Comparison of ENCODE assay signal across 8 mouse cellular contexts in the genomic region with DNA sequence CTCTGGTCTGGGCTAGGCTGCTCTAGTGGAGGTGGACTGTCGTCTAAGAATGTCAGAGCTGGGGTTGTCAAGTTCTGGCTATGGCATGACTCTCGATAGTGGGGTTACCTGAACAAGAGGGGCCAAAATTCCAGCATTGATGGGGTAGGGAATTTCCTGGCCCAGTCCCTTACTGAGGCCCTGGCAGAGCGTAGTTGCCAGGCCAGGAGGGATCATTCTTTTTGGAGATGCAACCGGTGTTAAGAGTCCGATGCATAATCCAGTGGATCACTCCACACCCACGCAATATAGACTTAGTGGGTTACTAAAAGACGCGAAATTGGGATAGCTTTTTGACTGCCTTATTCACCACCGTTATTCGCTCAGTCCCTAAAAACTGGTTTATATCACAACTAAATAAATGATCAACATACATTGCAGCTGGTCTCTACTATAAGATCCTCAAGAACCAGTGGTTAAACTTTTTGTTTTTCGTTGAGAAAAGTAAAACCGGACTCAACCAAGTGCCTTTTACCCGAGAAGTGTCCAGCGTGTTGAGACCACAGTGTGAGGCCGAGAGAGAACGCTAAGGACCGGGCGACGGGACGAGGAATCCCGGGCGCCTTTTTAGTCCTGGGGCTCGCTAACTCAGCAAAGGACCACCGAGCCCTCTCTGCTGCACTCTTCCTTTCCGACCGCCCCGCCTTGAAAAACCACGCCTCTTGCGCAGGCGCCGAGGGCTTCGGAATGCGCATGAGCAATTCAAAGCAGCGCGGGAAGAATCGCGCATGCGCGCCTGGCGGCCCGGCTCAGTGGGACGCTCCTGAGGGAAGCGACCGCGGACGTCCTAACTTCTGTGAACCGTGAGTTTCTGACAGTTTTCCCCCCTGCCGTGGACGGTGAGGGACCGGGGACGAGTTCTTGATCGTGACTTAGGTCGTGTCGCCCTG. TPM values are rescaled to one million over a fixed set of nuclear protein-coding genes. Genes with fewer than 3 reads are reported as not detected.
A peak's percentile ranks its signal among the peaks of the same experiment; 100 is the strongest.
DNase-seq lines count a peak whose midpoint lies in the region; ATAC-seq and TF ChIP-seq lines count a peak whose summit lies in the region.

Gene Cdc7, plus strand, starts transcription at position 739 of the 929 bp plus-strand sequence.

- peak within 1 kb of the TSS; percentile 86 for H3K4me3 ChIP-seq in forebrain, embryonic 11.5 days (ENCODE audit: low read depth, low read length)
- H3K4me3 ChIP-seq in heart, postnatal 0 days (ENCODE audit: low read depth, low read length), result peak within 1 kb of the TSS; percentile 67
- H3K4me3 ChIP-seq in liver, embryonic 16.5 days (ENCODE audit: low read depth, low read length), result peak within 1 kb of the TSS; percentile 93
- H3K4me3 ChIP-seq in neural tube, embryonic 13.5 days, result peak within 1 kb of the TSS; percentile 82
- H3K4me3 ChIP-seq in testis, adult 2 months (ENCODE audit: control insufficient read depth, low read depth, low read length), result peak within 1 kb of the TSS; percentile 98

- H3K9ac ChIP-seq in forebrain, embryonic 11.5 days (ENCODE audit: low read length), result peak within 1 kb of the TSS; percentile 92
- peak within 1 kb of the TSS; percentile 48 for H3K9ac ChIP-seq in heart, postnatal 0 days (replicated peaks; ENCODE audit: low read depth, low read length)
- H3K9ac ChIP-seq in liver, embryonic 16.5 days (ENCODE audit: low read depth, low read length), result peak within 1 kb of the TSS; percentile 91
- peak within 1 kb of the TSS; percentile 83 for H3K9ac ChIP-seq in neural tube, embryonic 13.5 days

- peak within 1 kb of the TSS; percentile 58 for H3K4me2 ChIP-seq in forebrain, embryonic 11.5 days (ENCODE audit: low read depth, low read length, severe bottlenecking)
- peak within 1 kb of the TSS; percentile 99 for H3K4me2 ChIP-seq in heart, postnatal 0 days (ENCODE audit: low read depth, low read length)
- H3K4me2 ChIP-seq in liver, embryonic 16.5 days (ENCODE audit: low read depth, low read length), result peak within 1 kb of the TSS; percentile 84
- peak within 1 kb of the TSS; percentile 78 for H3K4me2 ChIP-seq in neural tube, embryonic 13.5 days

- no peaks in the 10 kb centered on the region for H3K36me3 ChIP-seq in forebrain, embryonic 11.5 days (ENCODE audit: control insufficient read depth, insufficient read depth, low read length)
- no peaks in the 10 kb centered on the region; the same call in 1 of the 2 replicates for H3K36me3 ChIP-seq in heart, postnatal 0 days (replicated peaks; ENCODE audit: control insufficient read depth, insufficient read depth, low read length)
- H3K36me3 ChIP-seq in liver, embryonic 16.5 days (ENCODE audit: control insufficient read depth, insufficient read depth), result peaks cover 2% of the 10 kb centered on the region
- 0 out of 2 replicates have a peak, but pooled peaks cover 3% of the 10 kb centered on the region for H3K36me3 ChIP-seq in neural tube, embryonic 13.5 days
- H3K36me3 ChIP-seq in testis, adult 2 months (ENCODE audit: control insufficient read depth, insufficient read depth, low read length), result no peaks in the 10 kb centered on the region

- no peak for TF ChIP-seq CTCF in heart, postnatal 0 days (IDR thresholded peaks at IDR 0.05; ENCODE audit: low read depth)
- TF ChIP-seq CTCF in testis, adult 2 months (IDR thresholded peaks at IDR 0.05; ENCODE audit: control insufficient read depth, insufficient read depth, insufficient replicate concordance, low read depth, low read length), result no peak

- peak; percentile 87 to 94 for DNase-seq in CD8-positive naive resting alpha-beta T cell, adult 2 months (ENCODE audit: low read depth in 2 of 2, low spot score in 2 of 2)
- DNase-seq in c-Kit-positive CD71-negative TER-119-negative erythroid progenitor cells, embryonic 14.5 days (ENCODE audit: low read depth), result peak; percentile 89
- peak; percentile 97 for DNase-seq in forebrain, embryonic 11.5 days (ENCODE audit: low spot score)
- peak; percentile 90 for DNase-seq in heart, postnatal 0 days (ENCODE audit: low spot score)
- peak; percentile 97 to 98 for DNase-seq in kidney, postnatal 4 days

- no peaks in the 10 kb centered on the region for H3K9me3 ChIP-seq in forebrain, embryonic 11.5 days (ENCODE audit: control insufficient read depth, low read length)
- 0 out of 2 replicates have a peak, but pooled peaks cover 4% of the 10 kb centered on the region for H3K9me3 ChIP-seq in heart, postnatal 0 days (replicated peaks; ENCODE audit: control insufficient read depth, low read length)
- no peaks in the 10 kb centered on the region for H3K9me3 ChIP-seq in liver, embryonic 16.5 days (replicated peaks; ENCODE audit: control insufficient read depth, low read length)
- no peaks in the 10 kb centered on the region for H3K9me3 ChIP-seq in neural tube, embryonic 13.5 days

- peak; percentile 93 for ATAC-seq in forebrain, embryonic 11.5 days (replicated peaks; ENCODE audit: low FRiP score)
- peak; percentile 92 for ATAC-seq in heart, postnatal 0 days (ENCODE audit: insufficient read depth, low read depth)
- ATAC-seq in liver, embryonic 16.5 days (ENCODE audit: low read depth), result peak; percentile 91
- peak; percentile 95 for ATAC-seq in neural tube, embryonic 13.5 days (ENCODE audit: low read depth)

- 0 out of 2 replicates have a peak, but pooled peaks cover 4% of the 10 kb centered on the region for H3K4me1 ChIP-seq in forebrain, embryonic 11.5 days (replicated peaks; ENCODE audit: control insufficient read depth, insufficient read depth, low read length)
- peaks cover 3% of the 10 kb centered on the region; the same call in 1 of the 2 replicates for H3K4me1 ChIP-seq in heart, postnatal 0 days (ENCODE audit: control insufficient read depth, insufficient read depth)
- H3K4me1 ChIP-seq in liver, embryonic 16.5 days (ENCODE audit: control insufficient read depth, low read depth, low read length), result peaks cover 9% of the 10 kb centered on the region
- peaks cover 13% of the 10 kb centered on the region for H3K4me1 ChIP-seq in neural tube, embryonic 13.5 days (replicated peaks)
- H3K4me1 ChIP-seq in testis, adult 2 months (ENCODE audit: control insufficient read depth, insufficient read depth, low read length), result peaks cover 6% of the 10 kb centered on the region

- no peak for TF ChIP-seq EP300 in heart, postnatal 0 days (IDR thresholded peaks at IDR 0.05; ENCODE audit: low read depth)

- H3K27me3 ChIP-seq in forebrain, embryonic 11.5 days (ENCODE audit: control insufficient read depth, insufficient read depth, low read length), result no peaks in the 10 kb centered on the region
- H3K27me3 ChIP-seq in heart, postnatal 0 days (ENCODE audit: control insufficient read depth, insufficient read depth, low read length), result no peaks in the 10 kb centered on the region
- H3K27me3 ChIP-seq in liver, embryonic 16.5 days (ENCODE audit: control insufficient read depth, insufficient read depth, low read depth, low read length), result no peaks in the 10 kb centered on the region
- no peaks in the 10 kb centered on the region for H3K27me3 ChIP-seq in neural tube, embryonic 13.5 days
- no peaks in the 10 kb centered on the region for H3K27me3 ChIP-seq in testis, adult 2 months (ENCODE audit: control insufficient read depth, insufficient read depth, low read length)

- H3K27ac ChIP-seq in forebrain, embryonic 11.5 days (ENCODE audit: low read depth, low read length), result peak within 1 kb of the TSS; percentile 55
- peak within 1 kb of the TSS; percentile 25; the same call in 1 of the 2 replicates for H3K27ac ChIP-seq in heart, postnatal 0 days (ENCODE audit: low read depth)
- peak within 1 kb of the TSS; percentile 85 for H3K27ac ChIP-seq in liver, embryonic 16.5 days (ENCODE audit: low read length)
- peak within 1 kb of the TSS; percentile 84 for H3K27ac ChIP-seq in neural tube, embryonic 13.5 days (replicated peaks)
- peak within 1 kb of the TSS; percentile 92 for H3K27ac ChIP-seq in testis, adult 2 months (ENCODE audit: control insufficient read depth, insufficient read depth, low read depth, low read length)

- 6% methylated on average over 54 of the region's 54 CpGs for WGBS in forebrain, embryonic 11.5 days
- WGBS in heart, postnatal 0 days, result 5% methylated on average over 54 of the region's 54 CpGs
- 6% methylated on average over 54 of the region's 54 CpGs for WGBS in liver, embryonic 16.5 days (ENCODE audit: insufficient replicate concordance)
- WGBS in neural tube, embryonic 13.5 days, result 7% methylated on average over 54 of the region's 54 CpGs

- peak; percentile 81 for TF ChIP-seq POLR2A in testis, adult 2 months (IDR thresholded peaks at IDR 0.05; ENCODE audit: control insufficient read depth, low read depth, low read length)

RNA-seq across cellular contexts. Expression of gene Cdc7, which starts in this region (rescaled TPM):
- 66.9 and 69.3 TPM in 2 replicates for polyA plus RNA-seq in forebrain, embryonic 11.5 days (2014; fragmentation: Nextera tagmentation; extraction: Ambion mirVana)
- total RNA-seq in heart, postnatal 0 days (2014; rRNA removed; ENCODE audit: low replicate concordance), result 8.1 and 10.8 TPM in 2 replicates
- polyA plus RNA-seq in heart, postnatal 0 days (2015; fragmentation: Nextera tagmentation; extraction: Ambion mirVana), result 4.0 and 5.5 TPM in 2 replicates
- 15.0 and 15.9 TPM in 2 replicates for polyA plus RNA-seq in liver, embryonic 16.5 days (2015; fragmentation: Nextera tagmentation; extraction: Ambion mirVana)
- 37.9 and 40.5 TPM in 2 replicates for polyA plus RNA-seq in neural tube, embryonic 13.5 days (2015; fragmentation: Nextera tagmentation; extraction: Ambion mirVana)
- polyA plus RNA-seq in testis, adult 2 months (2012; rRNA removed), result 14.3 and 17.1 TPM in 2 replicates

Comparison
In these comparisons a context has a peak if more than half of its experiments do, and no peak if none do; other contexts are left out.
1. Peak in every context shown above with its lines: DNase-seq, ATAC-seq, H3K4me3 ChIP-seq and H3K27ac ChIP-seq.
2. H3K27ac ChIP-seq: peak in every context shown above with its lines; median percentile 92 in testis, adult 2 months; 85 in liver, embryonic 16.5 days; 84 in neural tube, embryonic 13.5 days; 55 in forebrain, embryonic 11.5 days; 25 in heart, postnatal 0 days.